Mouse (Mus musculus) cerebellum, adult 2 months (tissue): ENCODE results near the gene Csad.

ENCODE experiments used
- CTCF ChIP-seq: fragments of 200-500 bp; IDR thresholded peaks from 2 replicates; pipeline ENCODE4 v1.5.1; 2011; ENCODE audit warnings: low read depth, mild to moderate bottlenecking, control low read depth, low read length, moderate library complexity, borderline replicate concordance; ENCODE audit not compliant: insufficient read depth
- POLR2A ChIP-seq: fragments of 200-500 bp; IDR thresholded peaks from 2 replicates; pipeline ENCODE4 v1.6.1; 2011; ENCODE audit warnings: low read length, control low read depth, borderline replicate concordance; ENCODE audit not compliant: insufficient read depth

DNA sequence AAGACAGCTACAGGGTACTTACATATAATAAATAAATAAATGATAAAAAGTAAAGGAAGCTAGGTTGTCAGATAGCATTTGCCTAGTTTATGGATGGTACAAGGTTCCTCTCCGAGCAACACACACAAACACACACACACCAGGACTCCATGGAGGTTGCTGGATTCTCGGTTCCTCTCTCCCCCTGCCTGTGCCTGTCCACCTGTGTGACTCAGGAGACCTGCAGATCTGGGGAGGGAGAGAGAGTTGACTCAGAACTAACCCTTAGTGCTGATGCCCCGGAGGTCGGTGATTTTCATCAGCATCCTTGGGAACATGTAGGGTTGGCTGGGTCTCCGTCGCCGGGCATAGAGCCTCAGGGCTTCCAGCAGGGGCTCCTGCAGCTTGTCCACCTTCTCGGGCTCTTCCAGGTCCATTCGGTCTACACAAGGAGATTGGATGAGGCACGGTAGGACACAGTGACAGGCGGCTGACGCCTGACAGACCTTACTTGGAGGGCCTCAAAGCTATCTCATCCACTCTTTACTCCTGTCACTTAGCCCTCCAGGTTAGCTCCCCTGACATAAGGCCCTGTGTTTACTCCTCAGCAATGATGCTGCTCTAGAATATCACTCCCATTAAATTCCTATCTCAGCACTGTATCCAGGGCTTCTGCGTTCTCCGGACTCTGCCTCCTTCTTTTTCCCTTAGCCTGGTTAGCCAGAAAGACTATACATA, 34.2 kb upstream of the Csad start:
- no peak for TF ChIP-seq POLR2A
- no peak for TF ChIP-seq CTCF
